Mouse (Mus musculus) testis, adult 2 months (tissue): Measurements from ENCODE around the gene Mapk9. TPM values are rescaled to one million over a fixed set of nuclear protein-coding genes. Genes with fewer than 3 reads are reported as not detected.
"Not testable (repeated sequence)": the region's sequence is repeated elsewhere in the genome, so short reads cannot be mapped to it uniquely, and the experiment has no call there.

Source experiments
- H3K27ac ChIP-seq: fragments of 200-500 bp; 2 replicates; pipeline ENCODE4 v1.5.1; 2012; ENCODE audit warnings: low read depth, low read length; ENCODE audit not compliant: control insufficient read depth, insufficient read depth
- H3K27me3 ChIP-seq: fragments of 200-500 bp; 2 replicates; pipeline ENCODE4 v1.6.1; 2012; ENCODE audit warnings: mild to moderate bottlenecking, low read length, moderate library complexity; ENCODE audit not compliant: control insufficient read depth, insufficient read depth
- H3K36me3 ChIP-seq: fragments of 200-500 bp; 2 replicates; pipeline ENCODE4 v1.6.1; 2012; ENCODE audit warnings: mild to moderate bottlenecking, low read length; ENCODE audit not compliant: control insufficient read depth, insufficient read depth
- H3K4me1 ChIP-seq: fragments of 200-500 bp; 2 replicates; pipeline ENCODE4 v1.6.1; 2012; ENCODE audit warnings: low read length; ENCODE audit not compliant: control insufficient read depth, insufficient read depth
- H3K4me3 ChIP-seq: fragments of 200-500 bp; 2 replicates; pipeline ENCODE4 v1.5.1; 2012; ENCODE audit warnings: low read depth, mild to moderate bottlenecking, low read length, moderate library complexity, mixed read lengths; ENCODE audit not compliant: control insufficient read depth
- CTCF ChIP-seq: fragments of 200-500 bp; IDR thresholded peaks from 2 replicates; pipeline ENCODE4 v1.5.1; 2012; ENCODE audit warnings: low read depth, mild to moderate bottlenecking, inconsistent platforms, low read length, moderate library complexity; ENCODE audit not compliant: control insufficient read depth, insufficient read depth, insufficient replicate concordance
- POLR2A ChIP-seq: fragments of 200-500 bp; IDR thresholded peaks from 2 replicates; pipeline ENCODE4 v1.6.1; 2012; ENCODE audit warnings: low read depth, mild to moderate bottlenecking, inconsistent platforms, low read length, moderate library complexity; ENCODE audit not compliant: control insufficient read depth
- polyA plus RNA-seq: library from polyadenylated mRNA; depleted of rRNA; stranded (reverse); fragments of >200 nt; gene quantifications from 2 replicates; pipeline ENCODE4 v1.2.3, GENCODE M21; 2012; rRNA removed

Gene Mapk9
- polyA plus RNA-seq = 30.5 and 33.2 TPM in 2 replicates

DNA sequence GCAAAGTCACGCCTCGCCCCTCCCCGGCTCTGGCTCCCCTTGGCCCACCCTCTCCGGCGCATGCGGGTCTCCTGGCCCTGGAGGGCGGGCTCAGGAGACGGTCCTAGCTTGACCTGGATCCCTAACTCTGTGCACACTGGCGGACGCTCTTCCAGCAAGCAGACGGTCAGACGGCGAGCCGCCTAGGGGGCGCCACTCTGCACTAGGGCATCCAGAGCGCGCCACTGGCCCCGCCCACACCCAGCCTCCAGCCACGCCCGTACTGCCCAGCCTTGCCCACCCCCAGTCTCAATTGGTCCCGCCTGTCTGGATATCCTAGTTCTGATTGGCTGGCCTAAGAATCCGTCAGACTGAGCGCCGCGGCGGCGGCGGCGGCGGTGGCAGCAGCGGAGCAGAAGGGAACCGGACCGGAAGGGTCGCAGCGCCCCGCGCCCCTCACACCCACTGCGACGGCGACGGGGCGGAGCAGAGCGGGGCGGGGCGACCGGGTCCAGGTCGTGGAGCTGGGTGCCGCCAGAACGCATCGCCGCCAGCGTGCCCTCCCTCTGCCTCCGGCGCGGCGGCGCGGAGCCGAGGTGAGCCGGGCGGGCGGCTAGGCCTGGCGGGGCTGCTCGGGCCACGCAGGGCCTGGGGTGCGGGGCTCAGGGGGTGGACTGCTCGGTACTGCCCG, at the start of gene Mapk9:
Gene Mapk9 (plus strand): TSS at position 351 of the 670 bp plus-strand sequence.
- H3K4me3 ChIP-seq = peak within 1 kb of the TSS; percentile 89
- no peaks in the 10 kb centered on the region for H3K27me3 ChIP-seq
- TF ChIP-seq CTCF (peak; percentile 64; the same call in 1 of the 2 replicates), POLR2A (peak; percentile 81)
- H3K4me1 ChIP-seq = peaks cover 23% of the 10 kb centered on the region
- H3K36me3 ChIP-seq = no peaks in the 10 kb centered on the region
- peak within 1 kb of the TSS; percentile 90 for H3K27ac ChIP-seq

DNA sequence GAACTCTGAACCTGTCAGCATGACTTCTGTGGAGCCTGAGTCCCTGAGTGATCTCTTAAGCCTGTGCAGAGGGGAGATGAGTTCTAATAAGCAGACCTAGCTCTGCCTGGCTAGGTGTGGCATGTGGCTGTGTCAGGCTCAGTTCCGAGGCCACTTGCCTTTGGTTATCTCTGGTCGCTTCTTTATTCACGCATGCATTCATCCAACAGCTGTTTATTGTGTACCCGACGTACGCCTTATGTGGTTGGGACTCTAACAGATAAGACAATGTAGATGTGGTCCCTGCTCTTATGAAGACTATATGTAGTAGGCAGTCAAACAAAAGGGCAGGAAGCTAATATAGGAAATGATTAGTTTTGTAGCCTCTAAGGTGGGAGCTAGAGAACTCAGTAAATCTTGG, 47.6 kb upstream of the Mapk9 start:
- no peaks in the 10 kb centered on the region; the same call in 1 of the 2 replicates for H3K27me3 ChIP-seq
- TF ChIP-seq POLR2A (no peak), CTCF (no peak)
- H3K4me1 ChIP-seq = peaks cover 11% of the 10 kb centered on the region
- H3K36me3 ChIP-seq = no peaks in the 10 kb centered on the region
- H3K4me3 ChIP-seq = no peak overlapping the region
- no peak overlapping the region for H3K27ac ChIP-seq

DNA sequence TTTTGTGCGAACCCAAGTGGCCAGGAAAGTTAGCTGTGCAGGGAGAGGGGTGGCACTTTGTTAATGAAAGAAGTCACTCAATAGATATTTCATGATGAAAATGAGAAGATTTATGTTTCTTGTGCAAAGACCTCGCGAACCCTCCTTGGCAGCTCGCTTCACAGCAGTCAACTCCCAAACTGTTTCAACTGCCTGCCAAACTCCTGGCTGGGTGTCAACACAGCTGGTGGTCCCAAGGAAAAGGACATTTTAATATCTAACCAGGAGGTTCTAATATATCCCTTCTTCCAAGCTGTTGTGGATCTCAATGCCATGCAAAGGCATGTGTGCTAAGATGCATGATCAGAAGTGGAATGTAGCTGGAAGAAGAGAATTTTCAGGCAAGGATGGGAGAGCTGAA, 45.0 kb upstream of the Mapk9 start:
- H3K4me3 ChIP-seq = no peak overlapping the region
- H3K27ac ChIP-seq = no peak overlapping the region
- no peaks in the 10 kb centered on the region for H3K36me3 ChIP-seq
- H3K27me3 ChIP-seq = no peaks in the 10 kb centered on the region
- no peaks in the 10 kb centered on the region for H3K4me1 ChIP-seq
- TF ChIP-seq CTCF = no peak
- TF ChIP-seq POLR2A = no peak

DNA sequence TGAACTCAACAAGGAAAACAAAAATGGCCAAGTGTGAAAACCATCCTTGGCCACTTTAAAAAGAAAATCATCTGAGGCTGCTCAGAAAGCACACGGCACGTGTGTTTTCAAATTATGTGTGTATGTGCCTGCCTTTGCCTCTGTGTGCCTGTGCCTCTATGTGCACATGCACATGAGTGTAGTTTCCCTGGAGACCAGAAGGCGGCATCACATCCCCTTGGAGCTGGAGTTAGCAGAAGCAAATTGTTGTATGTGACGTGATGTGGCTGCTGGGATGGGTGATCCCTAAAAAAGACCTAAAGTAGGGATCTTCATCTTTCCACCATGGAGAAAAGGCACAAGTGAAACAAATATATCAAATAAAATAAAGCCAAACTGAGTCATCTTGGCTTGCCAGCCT, 42.8 kb upstream of the Mapk9 start:
- H3K36me3 ChIP-seq = no peaks in the 10 kb centered on the region
- no peak overlapping the region for H3K4me3 ChIP-seq
- TF ChIP-seq POLR2A (no peak), CTCF (no peak)
- no peaks in the 10 kb centered on the region for H3K4me1 ChIP-seq
- H3K27me3 ChIP-seq = no peaks in the 10 kb centered on the region
- H3K27ac ChIP-seq = no peak overlapping the region

DNA sequence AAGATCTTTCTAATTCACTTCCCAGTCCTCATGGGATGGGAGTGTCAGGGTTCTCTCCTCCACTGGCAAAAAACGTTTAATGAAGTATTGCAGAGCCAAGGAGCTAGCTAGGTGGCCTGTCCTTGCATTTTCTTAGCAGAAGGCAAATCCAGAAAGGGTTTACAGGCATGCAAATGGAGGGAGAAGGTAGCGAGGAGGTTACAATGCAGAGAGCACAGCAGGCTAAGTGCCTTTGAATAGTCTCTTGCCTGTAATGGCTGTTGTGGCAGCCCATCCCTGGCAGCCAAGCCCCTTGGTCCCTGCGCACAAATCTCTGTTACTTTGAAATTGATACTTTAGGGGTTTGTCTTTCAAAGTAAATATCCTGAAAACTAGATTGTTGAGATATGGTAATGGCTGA, 40.3 kb upstream of the Mapk9 start:
- Histone ChIP-seq H3K27ac (no peak overlapping the region), H3K4me3 (no peak overlapping the region), H3K36me3 (no peaks in the 10 kb centered on the region), H3K4me1 (no peaks in the 10 kb centered on the region), H3K27me3 (no peaks in the 10 kb centered on the region)
- TF ChIP-seq CTCF (no peak), POLR2A (no peak)

DNA sequence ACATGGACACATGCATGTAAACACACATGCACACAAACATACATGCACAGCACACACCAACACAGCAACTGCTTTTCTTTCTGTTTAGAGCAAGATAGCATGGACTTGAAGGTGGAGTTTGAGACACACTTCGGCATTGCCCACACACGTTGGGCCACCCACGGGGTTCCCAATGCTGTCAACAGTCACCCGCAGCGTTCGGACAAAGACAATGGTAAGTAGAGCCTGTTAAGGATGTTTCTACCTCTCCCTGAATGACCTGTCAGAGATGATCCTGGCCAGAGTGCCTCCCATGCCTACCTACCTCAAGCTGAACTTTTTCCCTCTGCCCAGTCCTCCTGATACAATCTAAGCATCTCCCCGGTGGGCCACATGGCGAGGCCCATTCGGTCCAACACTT, 37.6 kb upstream of the Mapk9 start:
- TF ChIP-seq POLR2A (no peak), CTCF (no peak)
- Histone ChIP-seq H3K36me3 (no peaks in the 10 kb centered on the region), H3K4me1 (no peaks in the 10 kb centered on the region), H3K27ac (no peak overlapping the region), H3K27me3 (no peaks in the 10 kb centered on the region), H3K4me3 (no peak overlapping the region)

DNA sequence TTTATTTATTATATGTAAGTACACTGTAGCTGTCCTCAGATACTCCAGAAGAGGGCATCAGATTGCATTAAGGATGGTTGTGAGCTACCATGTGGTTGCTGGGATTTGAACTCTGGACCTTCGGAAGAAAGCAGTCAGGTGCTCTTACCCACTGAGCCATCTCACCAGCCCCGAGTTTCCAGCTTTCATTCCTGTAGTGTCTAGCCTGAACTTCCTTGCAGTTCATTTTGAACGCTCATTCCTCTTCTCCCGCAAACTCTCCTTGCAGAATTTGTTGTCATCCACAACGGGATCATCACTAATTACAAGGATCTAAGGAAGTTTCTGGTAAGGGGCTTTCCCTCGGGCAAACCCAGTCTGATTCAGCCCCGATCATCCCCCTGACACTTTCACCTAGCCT, 35.9 kb upstream of the Mapk9 start:
- not testable (repeated sequence) for H3K36me3 ChIP-seq, H3K4me3 ChIP-seq, H3K27me3 ChIP-seq, H3K4me1 ChIP-seq, H3K27ac ChIP-seq

DNA sequence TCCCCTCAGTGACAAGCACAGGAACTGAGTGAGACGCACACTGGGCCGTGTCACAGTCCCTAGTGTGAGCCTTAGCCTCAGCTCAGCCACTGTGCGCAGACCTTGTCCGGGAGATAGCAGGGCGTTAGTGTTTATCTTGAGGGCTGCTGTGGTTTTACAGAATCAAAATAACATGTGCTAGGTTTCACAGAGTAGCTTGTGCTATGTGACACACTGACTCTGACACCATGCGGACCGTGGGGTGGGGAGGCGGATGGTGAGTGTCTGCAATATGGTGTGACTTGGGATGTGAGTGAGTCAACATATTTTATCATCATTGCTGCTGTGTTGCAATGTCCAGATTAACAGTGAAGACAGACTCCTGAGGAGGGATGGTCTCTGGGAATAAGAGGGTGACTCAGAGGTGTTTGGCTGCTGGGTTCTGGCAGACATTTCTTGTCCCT, 35.4 kb upstream of the Mapk9 start:
- Histone ChIP-seq H3K27ac (no peak overlapping the region), H3K4me3 (no peak overlapping the region), H3K4me1 (no peaks in the 10 kb centered on the region), H3K36me3 (no peaks in the 10 kb centered on the region), H3K27me3 (no peaks in the 10 kb centered on the region)
- TF ChIP-seq POLR2A (no peak), CTCF (no peak)
